Mouse (Mus musculus) B cell, adult (primary cell): ENCODE measurements around the gene Rnaset2b. TPM values are rescaled to one million over a fixed set of nuclear protein-coding genes. Genes with fewer than 3 reads are reported as not detected.

Source experiments
- total RNA-seq: library from RNA; stranded (reverse); gene quantifications from 4 replicates; pipeline ENCODE4 v1.2.4, GENCODE M21; 2023; ENCODE audit not compliant: inconsistent age

Gene Rnaset2b
- 198 to 238 TPM (median 211 TPM) in 4 replicates for total RNA-seq

GRCm38 (mm10) chr17:6970334-6970733 lies at the start of gene Rnaset2b:
Gene Rnaset2b (plus strand): TSS chr17:6970634.

GRCm38 (mm10) chr17:6947984-6948768 lies 22.3 kb upstream of the Rnaset2b start, which contains the start of gene Rsph3b:
Gene Rsph3b (minus strand): TSS chr17:6948682.

GRCm38 (mm10) chr17:6960776-6961175 lies 9.7 kb upstream of the Rnaset2b start, which contains the start of gene Tagap1:
Gene Tagap1 (minus strand): TSS chr17:6961156.

GRCm38 (mm10) chr17:6978287-6979248 lies 8.1 kb downstream of the Rnaset2b start, which contains the start of gene Gm49721:
Gene Gm49721 (plus strand): TSS chr17:6978904.

GRCm38 (mm10) chr17:7025257-7025656 lies 54.8 kb downstream of the Rnaset2b start, which contains the start of gene Gm1604a:
Gene Gm1604a (plus strand): TSS chr17:7025568.

Other genes starting within 250 kb of the Rnaset2b start
- 425 to 491 TPM (median 471 TPM) in 4 replicates for gene Ezr, start 187.8 kb upstream of the Rnaset2b start, total RNA-seq
- gene Rsph3b, start 22.0 kb upstream of the Rnaset2b start, total RNA-seq, result 7.9 to 10.6 TPM (median 9.7 TPM) in 4 replicates
- gene Tagap1, start 9.5 kb upstream of the Rnaset2b start, total RNA-seq, result 61.2 to 72.0 TPM (median 65.4 TPM) in 4 replicates
- not detected in 4 replicates for gene Gm49721, start 8.3 kb downstream of the Rnaset2b start, total RNA-seq
- not detected in 4 replicates for gene Gm1604a, start 54.9 kb downstream of the Rnaset2b start, total RNA-seq
- gene Rps6ka2, start 199.5 kb downstream of the Rnaset2b start, total RNA-seq, result 2.2 to 3.1 TPM (median 2.6 TPM) in 4 replicates